Mouse (Mus musculus) thymus, adult 2 months (tissue): ENCODE results near the gene Abracl.

ENCODE experiments used
- CTCF ChIP-seq: fragments of 200-500 bp; IDR thresholded peaks from 2 replicates; pipeline ENCODE4 v1.5.1; 2012; ENCODE audit warnings: mild to moderate bottlenecking, control low read depth, low read length, moderate library complexity, borderline replicate concordance; ENCODE audit not compliant: control insufficient read depth, poor library complexity, insufficient read depth; ENCODE audit errors: extremely low read depth
- POLR2A ChIP-seq: fragments of 200-500 bp; IDR thresholded peaks from 2 replicates; pipeline ENCODE4 v1.6.1; 2012; ENCODE audit warnings: mild to moderate bottlenecking, low read length, control low read depth, moderate library complexity; ENCODE audit not compliant: control insufficient read depth, poor library complexity, insufficient read depth; ENCODE audit errors: extremely low read depth

DNA sequence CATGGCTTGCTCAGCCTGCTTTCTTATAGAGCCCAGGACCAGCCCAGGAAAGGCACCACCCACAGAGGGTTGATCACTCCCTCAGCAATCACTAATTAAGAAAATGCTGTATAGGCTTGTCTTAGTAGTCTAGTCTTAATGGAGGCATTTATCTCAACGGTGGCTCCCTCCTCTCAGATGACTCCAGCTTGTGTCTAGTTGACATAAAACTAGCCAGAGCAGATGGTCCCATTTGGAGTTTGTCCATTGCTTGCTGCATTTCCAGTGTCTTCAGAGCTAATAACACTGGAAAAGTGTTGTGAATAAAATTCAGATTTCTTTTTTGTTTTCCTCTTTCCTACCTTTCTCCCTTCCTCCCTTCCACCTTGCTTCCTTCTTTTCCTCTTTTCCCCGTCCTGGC, 46.5 kb upstream of the Abracl start:
- no peak for TF ChIP-seq CTCF
- no peak for TF ChIP-seq POLR2A
